Mouse (Mus musculus) limb, embryonic 11.5 days (tissue): Measurements from ENCODE around the gene Tcp11. TPM values are rescaled to one million over a fixed set of nuclear protein-coding genes. Genes with fewer than 3 reads are reported as not detected.

ENCODE experiments used
- ATAC-seq: fragments of 200-750 bp; cut with Nextera tagmentation; 2 replicates; pipeline ENCODE4 v1.8.0; 2017; ENCODE audit warnings: low read depth; ENCODE audit not compliant: insufficient number of reproducible peaks, low FRiP score, low TSS enrichment
- DNase-seq: peaks from one replicate; pipeline ENCODE4 v3.0.0-alpha.2; 2015; ENCODE audit warnings: low spot score
- H3K27ac ChIP-seq: fragments of 300-500 bp; sonication (generic); replicated peaks from 2 replicates; pipeline ENCODE4 v1.5.1; 2014; ENCODE audit warnings: low read depth, mild to moderate bottlenecking, low read length
- H3K27me3 ChIP-seq: fragments of 300-500 bp; sonication (generic); 2 replicates; pipeline ENCODE4 v1.6.1; 2014; ENCODE audit warnings: mild to moderate bottlenecking, low read length, mixed read lengths; ENCODE audit not compliant: control insufficient read depth, insufficient read depth
- H3K36me3 ChIP-seq: fragments of 300-500 bp; sonication (generic); 2 replicates; pipeline ENCODE4 v1.6.1; 2014; ENCODE audit warnings: mild to moderate bottlenecking, low read length, moderate library complexity, mixed read lengths; ENCODE audit not compliant: control insufficient read depth, insufficient read depth
- H3K4me1 ChIP-seq: fragments of 300-500 bp; sonication (generic); 2 replicates; pipeline ENCODE4 v1.6.1; 2014; ENCODE audit warnings: low read length, mixed read lengths; ENCODE audit not compliant: control insufficient read depth, insufficient read depth
- H3K4me2 ChIP-seq: fragments of 300-500 bp; sonication (generic); 2 replicates; pipeline ENCODE4 v1.6.1; 2014; ENCODE audit warnings: low read depth, mild to moderate bottlenecking, moderate library complexity; ENCODE audit not compliant: severe bottlenecking
- H3K4me3 ChIP-seq: fragments of 300-500 bp; sonication (generic); 2 replicates; pipeline ENCODE4 v1.5.1; 2014; ENCODE audit warnings: low read depth, low read length
- H3K9ac ChIP-seq: fragments of 300-500 bp; sonication (generic); 2 replicates; pipeline ENCODE4 v1.6.1; 2014; ENCODE audit warnings: mild to moderate bottlenecking, low read length
- H3K9me3 ChIP-seq: fragments of 300-500 bp; sonication (generic); 2 replicates; pipeline ENCODE4 v1.6.1; 2016; ENCODE audit warnings: low read length; ENCODE audit not compliant: control insufficient read depth
- WGBS: fragments of 180-500 bp; shearing (Covaris S2); extraction: QIAGEN DNeasy Blood & Tissue Kit; methylation state at CpG from one replicate; pipeline ENCODE4 v1.1.7; 2014; 5-methylcytosine and 5-hydroxymethylcytosine counted together
- polyA plus RNA-seq: library from polyadenylated mRNA; unstranded; fragments of >200 nt; fragmentation: Nextera tagmentation; extraction: Ambion mirVana; gene quantifications from 2 replicates; pipeline ENCODE4 v1.2.1, GENCODE M21; 2014

Gene Tcp11
- polyA plus RNA-seq, 1 experiment from 2014 or later: 1.1 TPM

DNA sequence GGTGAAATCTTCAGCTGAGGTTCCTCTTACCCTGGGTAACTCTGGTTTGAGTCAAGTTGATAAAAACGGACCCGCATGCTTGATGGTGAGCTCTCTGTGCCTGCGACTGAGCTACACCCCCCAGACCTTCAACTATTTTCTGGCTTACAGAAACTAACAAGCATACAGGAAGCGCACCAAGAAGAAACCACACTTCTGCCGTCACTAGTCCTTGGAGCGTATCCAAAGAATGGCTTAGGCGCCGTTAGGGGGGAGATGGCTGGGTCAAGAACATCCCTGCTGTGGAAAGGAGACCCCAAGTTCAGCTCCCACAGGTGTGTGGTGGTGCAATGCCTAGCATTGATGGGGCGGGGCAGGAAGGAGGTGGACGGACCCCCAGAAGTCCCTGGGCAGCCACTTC is 16.0 kb upstream of the Tcp11 start:
- Histone ChIP-seq H3K4me2 (no peak overlapping the region), H3K9me3 (peaks cover 5% of the 10 kb centered on the region; the same call in 1 of the 2 replicates), H3K4me3 (no peak overlapping the region), H3K27ac (no peak overlapping the region), H3K4me1 (peaks cover 7% of the 10 kb centered on the region), H3K36me3 (no peaks in the 10 kb centered on the region), H3K27me3 (no peaks in the 10 kb centered on the region), H3K9ac (no peak overlapping the region)
- WGBS: 88% methylated on average over 10 of the region's 10 CpGs
- no peak for DNase-seq
- ATAC-seq: no peak

DNA sequence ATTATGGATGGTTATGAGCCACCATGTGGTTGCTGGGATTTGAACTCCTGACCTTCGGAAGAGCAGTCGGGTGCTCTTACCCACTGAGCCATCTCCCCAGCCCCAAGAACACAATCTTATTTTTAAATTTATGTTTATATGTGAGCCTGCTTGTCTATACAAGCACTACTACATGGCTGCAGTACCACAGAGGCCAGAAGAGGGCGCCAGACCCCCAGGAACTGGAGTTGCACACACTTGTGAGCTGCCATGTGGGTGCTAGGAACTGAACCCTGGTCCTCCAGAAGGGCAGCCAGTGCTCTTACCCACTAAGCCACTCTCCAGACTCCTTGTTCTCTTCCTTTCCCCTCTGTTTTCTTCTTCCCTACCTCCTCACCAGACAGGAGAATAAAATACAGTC is 13.4 kb upstream of the Tcp11 start:
- Histone ChIP-seq H3K9ac (no peak overlapping the region), H3K36me3 (no peaks in the 10 kb centered on the region), H3K4me3 (no peak overlapping the region), H3K9me3 (peaks cover 5% of the 10 kb centered on the region; the same call in 1 of the 2 replicates), H3K27me3 (no peaks in the 10 kb centered on the region), H3K4me1 (peaks cover 7% of the 10 kb centered on the region; the same call in 1 of the 2 replicates), H3K4me2 (no peak overlapping the region), H3K27ac (no peak overlapping the region)
- WGBS: 86% methylated on average over 3 of the region's 3 CpGs
- DNase-seq (no peak), ATAC-seq (no peak)

DNA sequence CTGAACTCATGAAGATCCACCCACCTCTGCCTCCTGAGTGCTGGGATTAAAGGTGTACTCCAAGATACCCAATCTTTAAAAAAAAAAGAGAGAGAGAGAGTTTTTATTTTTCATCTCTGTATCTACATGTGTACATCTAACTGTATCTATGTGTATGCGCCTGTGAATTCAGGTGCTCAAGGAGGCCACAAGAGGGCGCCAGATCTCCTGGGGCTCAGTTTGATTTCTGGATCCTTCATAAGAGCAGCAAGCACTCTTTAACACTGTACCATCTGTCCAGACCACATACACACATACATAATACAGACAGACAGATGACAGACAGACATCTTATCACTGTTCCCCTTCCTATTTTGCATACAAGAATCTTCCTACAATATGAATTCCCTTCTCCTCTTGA is 11.9 kb upstream of the Tcp11 start:
- Histone ChIP-seq H3K9me3 (peaks cover 5% of the 10 kb centered on the region; the same call in 1 of the 2 replicates), H3K4me3 (no peak overlapping the region), H3K36me3 (no peaks in the 10 kb centered on the region), H3K27me3 (no peaks in the 10 kb centered on the region), H3K9ac (no peak overlapping the region), H3K27ac (no peak overlapping the region), H3K4me1 (0 out of 2 replicates have a peak, but pooled peaks cover 3% of the 10 kb centered on the region), H3K4me2 (no peak overlapping the region)
- 86% methylated on average over 2 of the region's 2 CpGs for WGBS
- DNase-seq: no peak
- ATAC-seq: no peak

DNA sequence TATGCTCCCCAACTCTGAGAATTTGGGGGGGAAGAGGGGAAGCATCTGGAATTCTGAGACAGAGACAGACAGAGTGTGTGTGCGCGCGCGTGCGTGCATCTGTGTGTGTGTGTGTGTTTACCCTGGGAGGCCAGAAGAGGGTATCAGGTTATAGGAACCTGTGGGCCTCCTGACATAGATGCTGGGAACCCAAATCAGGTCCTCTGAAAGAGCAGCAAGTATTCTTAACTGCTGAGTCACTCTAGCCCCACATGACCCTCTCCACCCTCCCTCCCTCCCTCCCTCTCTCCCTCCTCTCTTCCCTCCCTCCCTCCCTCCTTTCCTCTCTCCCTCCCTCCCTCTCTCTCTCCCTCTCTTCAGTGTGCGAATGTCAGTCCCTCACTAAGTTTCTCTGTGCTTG is 8.3 kb upstream of the Tcp11 start:
- no peaks in the 10 kb centered on the region for H3K27me3 ChIP-seq
- H3K27ac ChIP-seq: no peak overlapping the region
- peaks cover 10% of the 10 kb centered on the region for H3K4me1 ChIP-seq
- H3K9me3 ChIP-seq: peaks cover 2% of the 10 kb centered on the region; the same call in 1 of the 2 replicates
- H3K4me2 ChIP-seq: no peak overlapping the region
- H3K36me3 ChIP-seq: no peaks in the 10 kb centered on the region
- no peak overlapping the region for H3K4me3 ChIP-seq
- DNase-seq: no peak
- no peak overlapping the region for H3K9ac ChIP-seq
- no peak for ATAC-seq
- WGBS: 91% methylated on average over 6 of the region's 6 CpGs

DNA sequence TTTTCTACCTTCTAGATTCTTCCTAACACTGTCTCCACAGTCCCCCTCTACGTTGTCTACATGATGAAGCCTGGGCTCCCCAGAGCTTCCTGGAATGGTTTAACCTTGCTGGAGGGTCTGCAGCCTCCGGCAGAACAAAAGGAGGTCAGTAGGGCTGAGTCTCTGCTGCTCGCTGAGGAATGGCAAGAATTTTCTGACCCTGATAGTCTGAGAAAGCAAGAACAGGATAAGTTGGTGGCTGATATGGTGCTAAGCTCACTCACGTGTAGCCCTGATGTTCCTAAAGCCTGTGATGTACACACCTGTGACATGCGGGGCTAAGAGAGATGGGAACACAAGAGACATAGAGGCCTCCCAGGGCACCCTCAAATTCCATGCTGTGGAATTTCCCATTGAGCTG is 7.0 kb upstream of the Tcp11 start:
- WGBS: 35% methylated on average over 5 of the region's 5 CpGs
- H3K4me1 ChIP-seq: peaks cover 10% of the 10 kb centered on the region
- H3K4me2 ChIP-seq: no peak overlapping the region
- no peak overlapping the region for H3K27ac ChIP-seq
- no peaks in the 10 kb centered on the region for H3K36me3 ChIP-seq
- no peak overlapping the region for H3K4me3 ChIP-seq
- DNase-seq (no peak), ATAC-seq (no peak)
- no peaks in the 10 kb centered on the region for H3K27me3 ChIP-seq
- peaks cover 2% of the 10 kb centered on the region; the same call in 1 of the 2 replicates for H3K9me3 ChIP-seq
- no peak overlapping the region for H3K9ac ChIP-seq

DNA sequence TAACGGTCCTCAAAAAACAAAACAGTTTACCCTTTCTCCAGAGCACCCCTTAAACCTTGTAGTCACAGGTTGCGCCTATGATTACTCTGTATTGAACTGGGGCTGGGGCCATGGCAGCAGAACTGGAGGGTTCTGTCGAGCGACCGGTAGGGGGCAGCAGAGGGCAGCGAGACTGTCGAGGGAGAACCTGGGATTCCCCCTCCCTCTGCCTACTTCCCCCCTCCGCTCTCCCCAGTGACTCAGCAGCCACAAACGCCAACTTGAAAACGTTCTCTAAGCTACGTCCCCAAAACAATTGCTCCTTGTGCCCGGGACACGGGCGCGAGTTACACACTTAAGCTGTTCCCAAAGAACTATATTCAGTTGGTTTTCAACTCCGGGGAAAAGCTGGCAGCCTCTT is 4.5 kb upstream of the Tcp11 start:
- ATAC-seq: peak; percentile 37; the same call in 1 of the 2 replicates
- Histone ChIP-seq H3K27me3 (no peaks in the 10 kb centered on the region), H3K4me3 (no peak overlapping the region), H3K9ac (no peak overlapping the region), H3K36me3 (no peaks in the 10 kb centered on the region), H3K27ac (no peak overlapping the region), H3K4me2 (no peak overlapping the region), H3K4me1 (peaks cover 12% of the 10 kb centered on the region), H3K9me3 (no peaks in the 10 kb centered on the region)
- under 1% methylated on average over 16 of the region's 16 CpGs for WGBS
- DNase-seq: peak; percentile 97

DNA sequence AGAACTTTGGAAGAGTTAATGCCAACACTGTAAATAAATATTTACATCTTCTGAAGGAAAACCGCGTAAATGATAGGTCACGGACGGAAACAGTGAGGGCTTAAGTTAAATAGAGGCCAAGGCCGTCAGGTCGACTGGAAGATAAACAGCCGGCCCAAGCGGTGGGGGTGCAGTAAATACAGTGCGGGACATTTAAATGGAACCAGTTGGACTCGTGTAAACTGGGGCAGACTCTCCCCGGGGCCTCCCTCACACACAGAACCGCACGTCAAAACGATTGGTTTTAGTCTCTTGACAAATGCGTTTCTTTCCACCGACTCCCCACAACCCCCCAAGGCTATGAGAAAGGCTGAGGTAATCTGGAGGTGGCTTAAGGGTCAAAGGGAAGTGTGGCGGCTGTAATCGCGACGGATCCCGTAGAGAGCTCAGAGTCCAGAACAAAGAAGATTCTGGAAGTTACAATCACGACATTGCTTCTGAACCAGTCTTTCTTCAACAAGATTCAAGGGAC is 4.0 kb upstream of the Tcp11 start:
- no peak overlapping the region for H3K27ac ChIP-seq
- H3K9ac ChIP-seq: no peak overlapping the region
- no peak overlapping the region for H3K4me2 ChIP-seq
- H3K4me3 ChIP-seq: no peak overlapping the region
- no peak for DNase-seq
- no peaks in the 10 kb centered on the region for H3K27me3 ChIP-seq
- no peaks in the 10 kb centered on the region for H3K9me3 ChIP-seq
- no peaks in the 10 kb centered on the region for H3K36me3 ChIP-seq
- peaks cover 12% of the 10 kb centered on the region for H3K4me1 ChIP-seq
- ATAC-seq: no peak
- WGBS: 19% methylated on average over 22 of the region's 22 CpGs

DNA sequence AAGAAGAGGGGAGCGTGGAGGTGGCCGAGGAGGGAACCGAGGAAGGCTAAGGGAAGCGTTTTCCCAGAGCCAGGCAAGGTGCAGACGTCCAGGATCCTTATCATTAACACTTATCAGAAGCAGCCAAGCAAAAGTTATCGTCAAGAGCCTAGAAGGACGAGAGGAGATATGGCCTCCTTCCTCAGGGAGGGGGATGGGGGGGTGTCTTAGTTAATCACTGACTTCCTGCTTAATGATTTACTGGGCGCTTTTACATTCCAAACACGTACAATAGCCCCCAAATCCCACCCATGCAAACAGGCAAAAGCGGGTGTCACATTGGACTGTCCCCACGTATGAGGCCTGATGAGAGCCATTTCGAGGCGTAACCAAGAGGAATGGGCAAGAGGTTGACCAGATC is 2.4 kb upstream of the Tcp11 start:
- H3K36me3 ChIP-seq: no peaks in the 10 kb centered on the region
- no peak for ATAC-seq
- WGBS: 65% methylated on average over 13 of the region's 13 CpGs
- H3K9me3 ChIP-seq: no peaks in the 10 kb centered on the region
- H3K9ac ChIP-seq: no peak overlapping the region
- H3K4me3 ChIP-seq: no peak overlapping the region
- H3K4me2 ChIP-seq: no peak overlapping the region
- peaks cover 12% of the 10 kb centered on the region for H3K4me1 ChIP-seq
- no peaks in the 10 kb centered on the region for H3K27me3 ChIP-seq
- DNase-seq: no peak
- H3K27ac ChIP-seq: no peak overlapping the region

DNA sequence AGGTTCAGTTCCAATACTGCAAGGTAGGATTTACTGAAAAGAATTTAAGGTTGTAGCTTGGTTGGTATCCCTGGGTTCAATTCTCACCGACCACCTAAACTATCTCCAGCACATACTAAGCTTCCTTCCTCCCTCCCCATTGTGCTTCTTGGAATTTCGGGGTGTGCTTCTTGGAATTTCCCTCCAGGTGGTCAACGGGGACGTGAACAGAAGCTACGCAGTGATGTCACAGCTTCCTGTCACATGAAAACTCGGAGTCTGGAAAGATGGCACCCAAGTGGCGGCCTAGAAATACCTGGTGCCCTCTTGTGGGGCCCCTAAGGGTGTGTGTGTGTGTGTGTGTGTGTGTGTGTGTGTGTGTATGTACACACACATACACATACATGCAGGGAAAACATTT is 1.4 kb upstream of the Tcp11 start:
- DNase-seq (no peak), ATAC-seq (no peak)
- Histone ChIP-seq H3K27ac (no peak overlapping the region), H3K4me3 (no peak overlapping the region), H3K27me3 (no peaks in the 10 kb centered on the region), H3K4me2 (no peak overlapping the region), H3K36me3 (no peaks in the 10 kb centered on the region), H3K4me1 (peaks cover 8% of the 10 kb centered on the region), H3K9ac (no peak overlapping the region), H3K9me3 (no peaks in the 10 kb centered on the region)
- 87% methylated on average over 7 of the region's 7 CpGs for WGBS
